Mouse (Mus musculus): ENCODE results near the gene Grk2.
A peak's percentile ranks its signal among the peaks of the same experiment; 100 is the strongest.

The Grk2 gene

DNA sequence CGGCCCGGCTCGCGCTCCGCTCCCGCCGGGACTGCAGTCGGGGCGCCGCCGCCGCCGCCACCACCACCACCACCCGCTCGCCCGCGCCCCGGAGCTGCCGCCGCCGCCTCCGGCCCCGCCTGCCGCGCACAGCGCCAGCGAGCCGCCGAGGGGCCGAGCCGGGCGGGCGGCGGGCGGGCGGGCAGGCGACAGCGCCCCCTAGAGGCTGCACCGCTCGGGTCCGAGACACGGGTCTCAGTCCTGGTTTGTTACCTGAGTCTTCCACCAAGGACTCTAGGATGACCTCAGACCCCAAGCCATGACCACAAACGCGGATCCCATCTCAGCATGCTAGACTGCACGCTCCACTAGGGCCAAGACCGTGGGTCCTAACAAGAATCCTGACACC, at the start of gene Grk2:
Grk2 (minus strand) TSS at position 33 of the 388 bp plus-strand sequence.
- peak; percentile 85 to 88 for DNase-seq

DNA sequence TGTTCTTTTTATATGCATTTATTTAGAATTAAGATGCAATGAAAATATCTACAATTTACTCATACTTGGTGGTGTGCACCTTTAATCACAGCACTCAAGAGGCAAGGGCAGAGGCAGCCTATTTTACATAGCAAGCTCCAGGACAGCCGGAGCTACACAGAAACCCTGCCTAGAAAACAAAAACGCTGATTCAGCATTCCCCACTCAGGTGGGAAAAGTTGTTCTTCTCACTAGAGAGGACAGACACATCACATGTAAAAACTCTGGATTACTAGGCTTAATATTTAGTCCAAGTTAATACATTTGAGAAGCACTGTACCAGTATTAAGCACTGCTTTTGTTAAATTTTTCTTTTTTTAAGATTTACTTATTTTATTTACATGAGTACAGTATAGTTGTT, 43.4 kb upstream of the Grk2 start:
- DNase-seq: no peak

GRCm38 (mm10) chr19:4346479-4346878, 40.5 kb upstream of the Grk2 start:
- DNase-seq: no peak

- peak; percentile 39 to 47 for DNase-seq
These were observed 32.1 kb upstream of the Grk2 start for GRCm38 (mm10) chr19:4338162-4338561.

DNA sequence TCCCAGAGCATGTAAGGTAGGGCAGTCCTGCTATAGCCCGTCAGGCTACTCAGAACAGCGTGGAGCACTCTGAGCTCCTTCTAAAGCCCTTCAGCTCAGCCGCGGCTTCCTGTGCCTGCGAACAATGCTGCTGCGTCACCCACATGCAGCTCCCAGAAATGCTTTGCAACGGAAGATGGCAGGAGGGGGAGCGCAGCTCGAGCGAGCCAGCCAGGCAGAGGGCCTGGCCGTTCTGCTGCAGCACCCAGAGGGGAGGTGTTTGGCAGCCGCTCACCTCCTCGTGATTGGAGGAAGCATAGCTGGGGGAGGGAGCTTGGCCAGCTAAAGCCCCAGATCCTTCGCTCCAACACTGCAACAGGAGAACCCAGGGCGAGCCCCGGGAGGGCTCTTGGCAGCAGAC, 27.8 kb upstream of the Grk2 start:
- peak; percentile 86 to 92 for DNase-seq

DNA sequence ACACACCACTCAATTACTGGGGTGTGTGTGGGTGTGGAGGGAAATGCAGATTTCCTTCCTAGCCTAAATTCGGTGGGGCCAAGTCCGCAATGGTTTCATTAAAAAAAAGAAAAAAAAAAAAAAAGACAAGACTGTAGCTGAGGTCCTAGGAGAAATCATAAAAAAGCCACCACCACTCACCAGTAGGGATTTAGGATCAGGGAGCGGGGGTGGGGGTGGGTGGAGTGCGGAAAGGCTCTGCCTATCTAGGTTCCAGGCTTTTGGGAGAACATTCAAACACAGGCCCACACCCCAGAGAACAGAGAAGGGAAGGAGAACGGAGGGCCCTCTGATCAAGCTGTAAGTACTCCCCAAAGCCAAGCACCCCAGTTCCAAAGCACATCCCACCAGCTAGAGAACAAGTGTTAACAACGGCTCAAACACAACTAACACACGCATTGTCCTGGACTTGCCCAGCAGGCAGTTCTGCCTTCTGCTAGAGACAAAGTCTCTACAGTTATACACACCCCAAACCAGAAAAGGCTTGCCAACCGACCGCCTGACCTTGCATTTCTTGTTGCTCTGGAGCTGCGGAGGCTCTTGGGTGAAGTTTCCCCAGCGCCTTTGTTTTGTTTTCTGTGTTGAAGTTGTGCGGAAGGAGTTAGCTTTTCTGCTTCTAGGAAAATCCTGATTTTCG, 27.2 kb upstream of the Grk2 start:
- peak in 1 of 2 experiments; percentile 23 for DNase-seq

GRCm38 (mm10) chr19:4332653-4333052, 26.6 kb upstream of the Grk2 start:
- peak; percentile 53 to 59 for DNase-seq

DNA sequence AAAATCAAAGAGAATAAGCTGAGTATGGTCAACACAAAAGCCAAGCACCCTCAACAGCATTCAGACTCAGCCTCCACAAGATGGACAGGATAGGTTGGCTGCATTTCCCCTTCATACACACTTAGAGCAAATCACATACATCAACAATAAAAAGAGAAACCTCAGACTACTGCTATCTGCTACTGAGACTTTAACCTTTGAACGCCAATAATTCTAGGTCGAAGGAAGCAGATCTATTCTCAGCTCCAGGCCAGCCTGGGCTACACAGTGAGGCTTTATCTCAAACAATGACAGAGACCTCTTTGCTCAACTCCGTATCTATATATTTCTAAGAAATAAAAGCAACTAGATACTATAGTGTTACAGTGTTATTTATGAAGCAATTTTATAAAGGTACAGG, 25.3 kb upstream of the Grk2 start:
- no peak for DNase-seq

DNA sequence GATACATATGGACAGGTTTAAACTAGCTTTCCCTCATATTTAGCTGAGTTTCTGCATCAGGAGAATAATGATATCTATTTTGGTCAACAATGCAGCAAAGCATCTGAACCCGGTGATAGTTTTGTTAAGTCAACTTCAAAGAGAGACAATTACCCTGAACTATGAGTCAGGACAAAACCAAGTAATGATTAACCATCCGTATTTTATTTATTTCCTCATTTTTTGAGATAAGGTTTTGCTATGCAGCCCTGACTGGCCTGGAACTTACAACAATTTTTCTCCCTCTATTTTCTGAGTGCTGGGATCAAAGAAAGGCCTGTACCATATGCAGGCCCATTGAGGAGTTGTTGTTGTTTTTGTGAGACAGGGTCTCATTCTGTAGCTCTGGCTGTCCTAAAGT, 24.6 kb upstream of the Grk2 start:
- DNase-seq: no peak

DNA sequence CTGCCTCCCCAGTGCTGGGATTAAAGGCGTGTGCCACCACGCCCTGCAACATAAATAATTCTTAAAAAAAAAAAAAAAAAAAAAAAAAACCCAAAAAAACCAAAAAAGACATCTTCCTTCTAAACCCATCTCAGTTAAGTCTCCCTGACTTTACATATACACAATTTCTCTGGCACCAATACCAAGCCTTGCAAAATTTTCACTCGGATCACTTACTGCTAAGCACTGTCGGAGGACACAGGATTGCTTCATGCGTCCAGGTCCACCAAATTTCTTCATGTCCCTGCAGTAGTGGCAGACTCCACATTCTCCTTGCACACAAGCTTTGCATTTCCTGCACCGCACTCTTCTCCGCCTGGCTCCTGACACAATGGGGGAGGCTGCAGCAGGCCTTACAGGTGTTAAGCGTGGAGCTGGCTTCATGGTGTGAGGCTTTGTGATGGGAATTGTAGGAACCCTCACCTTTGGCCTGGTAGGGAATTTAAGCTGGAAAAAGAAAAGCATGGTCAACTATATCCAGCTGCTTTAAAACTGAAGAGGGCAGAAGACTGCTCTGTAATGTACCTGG, 22.8 kb upstream of the Grk2 start:
- DNase-seq: no peak

DNA sequence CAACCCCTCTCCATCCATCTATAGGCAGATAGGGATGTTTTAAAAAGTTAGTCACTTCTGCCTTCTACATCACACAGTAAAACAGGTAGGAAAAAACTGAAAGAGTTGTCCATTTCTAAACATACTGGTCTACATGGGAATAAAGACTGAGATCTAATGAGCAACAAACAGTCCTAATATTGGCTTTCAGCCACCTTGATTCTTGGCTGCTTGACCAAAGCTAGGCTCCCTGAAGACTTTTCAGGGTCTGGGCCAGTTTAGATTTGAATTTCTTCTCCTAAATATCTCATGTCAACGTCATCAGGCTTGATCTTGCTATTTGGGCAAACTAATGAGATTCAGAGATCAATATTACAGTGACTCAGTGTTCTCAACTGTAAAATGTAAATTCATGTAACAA, 20.9 kb upstream of the Grk2 start:
- DNase-seq: no peak

DNA sequence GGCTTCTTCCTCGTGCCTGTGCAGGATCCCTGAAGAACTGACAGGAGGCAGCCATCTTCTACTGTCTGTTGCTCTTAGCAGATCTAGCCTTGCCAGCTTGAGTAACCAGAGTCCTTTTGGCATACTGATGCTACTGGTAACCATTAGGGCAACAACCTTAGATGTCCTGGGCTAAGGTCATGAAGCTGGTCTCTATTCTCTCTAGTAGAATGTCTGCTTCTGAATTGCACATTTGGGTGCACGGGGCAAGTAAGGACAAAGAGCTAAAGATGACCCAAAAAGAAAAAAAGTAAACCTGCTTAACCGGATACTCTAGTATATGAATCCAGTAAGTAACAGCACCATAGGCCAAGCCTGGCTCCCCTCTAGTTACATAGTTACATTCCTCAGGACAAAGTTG, 20.1 kb upstream of the Grk2 start:
- DNase-seq: no peak

- DNase-seq: no peak
These were observed 16.1 kb upstream of the Grk2 start for GRCm38 (mm10) chr19:4322134-4322533.

DNA sequence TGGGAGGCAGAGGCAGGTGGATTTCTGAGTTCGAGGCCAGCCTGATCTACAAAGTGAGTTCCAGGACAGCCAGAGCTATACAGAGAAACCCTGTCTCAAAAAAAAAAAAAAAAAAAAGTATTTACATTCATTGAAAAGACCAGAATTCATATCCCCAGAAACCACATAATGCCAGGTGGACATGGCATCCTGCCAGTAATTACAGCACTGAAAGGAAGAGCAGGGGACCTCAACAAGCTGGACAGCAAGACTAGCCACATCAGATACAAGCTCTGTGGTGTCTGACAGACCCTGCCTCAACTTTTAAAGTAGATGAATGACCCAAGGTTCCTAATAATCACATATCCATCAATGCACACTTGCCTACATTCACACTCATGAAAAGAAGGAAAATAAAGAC, 15.6 kb upstream of the Grk2 start:
- DNase-seq: no peak

DNA sequence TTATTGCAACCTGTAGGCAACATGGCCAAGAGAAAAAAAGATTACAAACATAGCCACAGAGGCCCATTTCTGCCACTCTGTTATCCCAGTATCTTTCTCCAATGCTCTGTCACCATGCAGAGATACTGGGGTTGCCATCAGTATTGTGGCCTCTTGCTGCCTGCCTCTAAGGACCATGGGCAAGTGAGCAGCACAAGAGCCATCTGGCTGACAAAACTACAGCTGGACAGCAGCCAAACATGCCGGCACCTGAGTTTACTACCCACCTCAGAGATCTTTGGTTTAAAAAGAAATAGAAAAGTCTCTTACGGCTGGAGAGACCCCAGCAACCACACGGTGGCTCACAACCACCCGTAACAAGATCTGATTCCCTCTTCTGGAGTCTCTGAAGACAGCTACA, 13.2 kb upstream of the Grk2 start:
- DNase-seq: no peak

DNA sequence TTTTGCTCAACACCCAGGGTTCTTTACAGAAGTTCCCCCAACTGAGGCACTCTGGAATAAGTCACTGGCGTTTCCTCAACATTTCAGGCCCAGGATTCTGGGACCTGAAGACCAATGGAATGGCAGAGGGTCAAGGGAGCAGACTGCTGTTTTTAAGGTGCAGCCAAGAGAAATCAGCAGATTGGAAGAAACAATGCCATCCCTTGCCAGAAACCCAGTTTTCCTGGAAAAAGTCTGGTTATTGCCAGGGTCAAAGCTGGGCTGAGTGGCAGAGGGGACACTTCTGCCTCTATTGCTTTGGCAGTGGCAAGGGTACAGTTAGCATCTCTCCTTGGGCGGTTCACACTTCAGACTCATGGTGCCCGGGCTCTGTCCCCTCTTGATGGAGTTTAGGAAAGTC, 11.2 kb upstream of the Grk2 start:
- no peak for DNase-seq

- DNase-seq: no peak
These were observed 9.4 kb upstream of the Grk2 start for GRCm38 (mm10) chr19:4315223-4315944.

DNA sequence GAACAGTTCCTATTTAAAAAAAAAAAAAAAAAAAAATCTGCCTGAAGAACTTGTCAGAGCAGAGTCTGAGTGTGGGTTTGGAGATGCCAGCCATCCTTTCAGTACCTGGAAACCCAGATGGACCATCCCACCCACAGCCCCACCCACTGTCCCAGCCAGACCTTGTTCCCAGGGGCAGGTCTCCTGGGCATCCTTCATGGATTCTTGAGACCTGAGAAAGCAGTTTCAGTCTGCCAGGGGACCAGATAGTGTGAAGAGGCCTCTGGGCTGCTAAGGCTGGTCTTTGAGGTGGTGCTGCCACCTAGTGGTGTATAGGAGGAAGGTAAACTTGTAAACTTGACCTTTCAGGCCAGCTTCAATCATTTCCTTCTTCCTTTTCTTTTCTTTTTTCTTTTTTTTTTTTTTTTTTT, 3.8 kb upstream of the Grk2 start:
- peak; percentile 47 to 57 for DNase-seq

DNA sequence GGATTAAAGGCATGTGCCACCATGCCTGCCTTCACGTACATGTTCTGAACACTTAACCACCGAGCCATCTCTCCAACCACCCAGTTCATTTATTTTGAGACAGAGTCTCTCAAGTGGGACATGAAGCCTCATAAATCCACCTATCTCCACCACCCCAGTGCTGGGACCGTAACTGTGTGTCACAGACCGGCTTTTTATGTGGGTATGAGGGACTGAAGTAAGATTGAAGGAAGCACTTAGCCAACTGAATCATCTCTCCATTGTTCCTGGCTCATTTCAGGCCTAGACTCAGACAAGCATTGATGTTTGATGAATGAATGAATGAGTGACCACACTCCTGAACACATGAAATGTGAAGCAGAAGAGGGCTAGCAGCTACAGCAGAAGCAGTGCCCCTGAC, 3.3 kb upstream of the Grk2 start:
- DNase-seq: no peak

GRCm38 (mm10) chr19:4305491-4306189, 382 bp downstream of the Grk2 start:
- peak; percentile 66 to 76 for DNase-seq

GRCm38 (mm10) chr19:4304871-4305321, 1.1 kb downstream of the Grk2 start:
- DNase-seq: peak; percentile 58 to 59

- peak; percentile 62 to 67 for DNase-seq
These were observed 1.7 kb downstream of the Grk2 start for GRCm38 (mm10) chr19:4304251-4304821.

GRCm38 (mm10) chr19:4303640-4303995, 2.4 kb downstream of the Grk2 start:
- DNase-seq: peak; percentile 35 to 40

All from thymus, postnatal 36 days (tissue).